Mouse (Mus musculus): ENCODE data around the gene Ccl24. TPM values are rescaled to one million over a fixed set of nuclear protein-coding genes. Genes with fewer than 3 reads are reported as not detected.

The Ccl24 gene
- polyA plus RNA-seq, 1 experiment from 2014 or later = 2.9 TPM

DNA sequence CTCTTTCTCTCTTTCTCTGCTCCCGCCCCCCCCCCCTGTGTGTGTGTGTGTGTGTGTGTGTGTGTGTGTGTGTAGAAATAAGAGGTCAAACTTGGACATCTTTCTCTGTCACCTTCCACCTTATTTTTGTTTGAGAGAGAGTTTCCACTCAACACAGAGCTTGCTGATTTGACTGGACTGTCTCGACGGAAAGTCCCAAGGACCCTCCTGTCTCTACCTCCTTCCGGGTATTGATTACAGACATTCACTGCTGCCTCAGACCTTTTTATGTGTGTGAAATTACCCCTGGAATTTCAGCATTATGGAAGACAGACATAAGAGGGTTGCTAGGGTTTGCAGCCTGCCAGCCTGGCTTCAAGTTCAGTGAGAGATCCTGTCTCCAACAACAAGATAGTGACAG is 16.6 kb downstream of the Ccl24 start:
- Histone ChIP-seq H3K4me3 (ENCODE audit: low read length) (no peak overlapping the region), H3K4me2 (ENCODE audit: low read depth, low read length) (no peak overlapping the region), H3K9me3 (ENCODE audit: control insufficient read depth, low read length) (no peaks in the 10 kb centered on the region), H3K36me3 (ENCODE audit: control insufficient read depth, insufficient read depth, low read length) (no peaks in the 10 kb centered on the region), H3K9ac (ENCODE audit: low read length) (no peak overlapping the region), H3K27ac (ENCODE audit: low read length) (no peak overlapping the region), H3K27me3 (ENCODE audit: control insufficient read depth, insufficient read depth, low read depth, low read length) (no peaks in the 10 kb centered on the region), H3K4me1 (replicated peaks; ENCODE audit: control insufficient read depth, insufficient read depth, low read length) (no peaks in the 10 kb centered on the region)
- no peak for ATAC-seq (ENCODE audit: low read depth)
- WGBS = 87% methylated on average over 3 of the region's 4 CpGs

DNA sequence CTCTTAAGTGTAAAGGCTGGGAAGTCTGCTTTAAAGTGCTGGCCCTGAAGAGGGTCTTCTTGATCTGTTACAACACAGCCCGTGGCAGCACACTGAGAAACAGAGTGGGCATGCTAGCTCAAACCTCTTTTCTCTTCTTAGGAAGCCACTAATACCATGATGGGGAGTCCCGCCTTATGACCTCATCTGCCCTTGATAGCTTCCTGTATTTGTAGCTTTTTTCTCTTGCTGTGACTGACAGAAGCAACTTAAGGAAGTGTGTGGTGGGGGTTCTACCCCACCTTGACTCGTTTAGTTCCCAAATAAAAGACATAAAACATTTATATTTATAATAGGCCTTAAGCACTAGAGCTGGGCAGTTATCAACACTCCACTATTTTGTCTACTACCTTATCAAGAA is 21.3 kb downstream of the Ccl24 start:
- ATAC-seq (ENCODE audit: low read depth) = no peak
- Histone ChIP-seq H3K9ac (ENCODE audit: low read length) (no peak overlapping the region), H3K36me3 (ENCODE audit: control insufficient read depth, insufficient read depth, low read length) (no peaks in the 10 kb centered on the region), H3K4me1 (replicated peaks; ENCODE audit: control insufficient read depth, insufficient read depth, low read length) (no peaks in the 10 kb centered on the region), H3K4me3 (ENCODE audit: low read length) (no peak overlapping the region), H3K4me2 (ENCODE audit: low read depth, low read length) (no peak overlapping the region), H3K9me3 (ENCODE audit: control insufficient read depth, low read length) (no peaks in the 10 kb centered on the region), H3K27ac (ENCODE audit: low read length) (no peak overlapping the region), H3K27me3 (ENCODE audit: control insufficient read depth, insufficient read depth, low read depth, low read length) (no peaks in the 10 kb centered on the region)
- 62% methylated on average over 3 of the region's 3 CpGs for WGBS

- Histone ChIP-seq H3K9ac (ENCODE audit: low read length) (no peak overlapping the region), H3K9me3 (ENCODE audit: control insufficient read depth, low read length) (no peaks in the 10 kb centered on the region), H3K27me3 (ENCODE audit: control insufficient read depth, insufficient read depth, low read depth, low read length) (no peaks in the 10 kb centered on the region), H3K4me3 (ENCODE audit: low read length) (no peak overlapping the region), H3K36me3 (ENCODE audit: control insufficient read depth, insufficient read depth, low read length) (no peaks in the 10 kb centered on the region), H3K27ac (ENCODE audit: low read length) (no peak overlapping the region), H3K4me2 (ENCODE audit: low read depth, low read length) (no peak overlapping the region), H3K4me1 (replicated peaks; ENCODE audit: control insufficient read depth, insufficient read depth, low read length) (peaks cover under 1% of the 10 kb centered on the region)
- ATAC-seq (ENCODE audit: low read depth) = no peak
- 36% methylated on average over 3 of the region's 3 CpGs for whole genome bisulfite sequencing
Observed at GRCm38 (mm10) chr5:135550910-135551309, 21.9 kb downstream of the Ccl24 start.

DNA sequence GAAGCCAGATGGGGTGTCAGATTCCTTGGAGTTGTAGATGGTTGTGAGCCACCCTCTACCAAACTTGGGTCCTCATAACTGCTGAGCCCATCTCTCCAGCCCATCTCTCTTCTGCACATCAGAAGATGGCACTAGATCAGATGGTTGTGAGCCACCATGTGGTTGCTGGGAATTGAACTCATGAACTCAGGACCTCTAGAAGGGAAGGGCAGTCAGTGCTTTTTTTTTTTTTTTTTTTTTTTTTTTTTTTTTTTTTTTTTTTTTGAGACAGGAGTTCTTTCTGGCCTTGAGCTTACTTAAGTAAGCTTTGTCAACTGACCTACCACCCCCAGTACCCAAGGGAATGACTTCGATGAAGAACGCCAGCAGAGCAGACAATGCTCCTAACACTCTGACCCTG is 24.9 kb downstream of the Ccl24 start:
- H3K4me3 ChIP-seq (ENCODE audit: low read length) = no peak overlapping the region
- H3K9ac ChIP-seq (ENCODE audit: low read length) = no peak overlapping the region
- no peak overlapping the region for H3K4me2 ChIP-seq (ENCODE audit: low read depth, low read length)
- peaks cover 13% of the 10 kb centered on the region for H3K4me1 ChIP-seq (replicated peaks; ENCODE audit: control insufficient read depth, insufficient read depth, low read length)
- no peaks in the 10 kb centered on the region for H3K36me3 ChIP-seq (ENCODE audit: control insufficient read depth, insufficient read depth, low read length)
- H3K27me3 ChIP-seq (ENCODE audit: control insufficient read depth, insufficient read depth, low read depth, low read length) = no peaks in the 10 kb centered on the region; the same call in 1 of the 2 replicates
- no peaks in the 10 kb centered on the region for H3K9me3 ChIP-seq (ENCODE audit: control insufficient read depth, low read length)
- WGBS = 81% methylated on average over 2 of the region's 2 CpGs
- no peak for ATAC-seq (ENCODE audit: low read depth)
- no peak overlapping the region for H3K27ac ChIP-seq (ENCODE audit: low read length)

- Histone ChIP-seq H3K9me3 (ENCODE audit: control insufficient read depth, low read length) (no peaks in the 10 kb centered on the region), H3K9ac (ENCODE audit: low read length) (peak within 1 kb of the TSS; percentile 75), H3K27ac (ENCODE audit: low read length) (peak within 1 kb of the TSS; percentile 46), H3K27me3 (ENCODE audit: control insufficient read depth, insufficient read depth, low read depth, low read length) (no peaks in the 10 kb centered on the region; the same call in 1 of the 2 replicates), H3K36me3 (ENCODE audit: control insufficient read depth, insufficient read depth, low read length) (no peaks in the 10 kb centered on the region), H3K4me2 (ENCODE audit: low read depth, low read length) (peak within 1 kb of the TSS; percentile 97), H3K4me1 (replicated peaks; ENCODE audit: control insufficient read depth, insufficient read depth, low read length) (peaks cover 13% of the 10 kb centered on the region), H3K4me3 (ENCODE audit: low read length) (peak within 1 kb of the TSS; percentile 93)
- WGBS = under 1% methylated on average over 46 of the region's 46 CpGs
- ATAC-seq (ENCODE audit: low read depth) = peak; percentile 98
Observed at GRCm38 (mm10) chr5:135544865-135545797, 27.7 kb downstream of the Ccl24 start, which contains the start of gene Hip1. TSS of gene Hip1 (minus strand) at chr5:135545120.

- H3K36me3 ChIP-seq (ENCODE audit: control insufficient read depth, insufficient read depth, low read length) = no peaks in the 10 kb centered on the region
- peak overlapping the region; percentile 30; the same call in 1 of the 2 replicates for H3K27ac ChIP-seq (ENCODE audit: low read length)
- 3% methylated on average over 15 of the region's 15 CpGs for WGBS
- H3K9me3 ChIP-seq (ENCODE audit: control insufficient read depth, low read length) = no peaks in the 10 kb centered on the region
- H3K4me3 ChIP-seq (ENCODE audit: low read length) = peak overlapping the region; percentile 93
- no peaks in the 10 kb centered on the region; the same call in 1 of the 2 replicates for H3K27me3 ChIP-seq (ENCODE audit: control insufficient read depth, insufficient read depth, low read depth, low read length)
- no peak for ATAC-seq (ENCODE audit: low read depth)
- peak overlapping the region; percentile 97 for H3K4me2 ChIP-seq (ENCODE audit: low read depth, low read length)
- peak overlapping the region; percentile 75 for H3K9ac ChIP-seq (ENCODE audit: low read length)
- peaks cover 13% of the 10 kb centered on the region for H3K4me1 ChIP-seq (replicated peaks; ENCODE audit: control insufficient read depth, insufficient read depth, low read length)
Observed at GRCm38 (mm10) chr5:135544032-135544558, 28.8 kb downstream of the Ccl24 start.

GRCm38 (mm10) chr5:135537794-135538214 is 35.0 kb downstream of the Ccl24 start:
- no peak for ATAC-seq (ENCODE audit: low read depth)
- Histone ChIP-seq H3K27me3 (ENCODE audit: control insufficient read depth, insufficient read depth, low read depth, low read length) (no peaks in the 10 kb centered on the region), H3K27ac (ENCODE audit: low read length) (no peak overlapping the region), H3K36me3 (ENCODE audit: control insufficient read depth, insufficient read depth, low read length) (no peaks in the 10 kb centered on the region), H3K4me2 (ENCODE audit: low read depth, low read length) (no peak overlapping the region), H3K4me1 (replicated peaks; ENCODE audit: control insufficient read depth, insufficient read depth, low read length) (peaks cover 7% of the 10 kb centered on the region), H3K9ac (ENCODE audit: low read length) (no peak overlapping the region), H3K4me3 (ENCODE audit: low read length) (no peak overlapping the region), H3K9me3 (ENCODE audit: control insufficient read depth, low read length) (no peaks in the 10 kb centered on the region)
- 66% methylated on average over 10 of the region's 10 CpGs for WGBS

DNA sequence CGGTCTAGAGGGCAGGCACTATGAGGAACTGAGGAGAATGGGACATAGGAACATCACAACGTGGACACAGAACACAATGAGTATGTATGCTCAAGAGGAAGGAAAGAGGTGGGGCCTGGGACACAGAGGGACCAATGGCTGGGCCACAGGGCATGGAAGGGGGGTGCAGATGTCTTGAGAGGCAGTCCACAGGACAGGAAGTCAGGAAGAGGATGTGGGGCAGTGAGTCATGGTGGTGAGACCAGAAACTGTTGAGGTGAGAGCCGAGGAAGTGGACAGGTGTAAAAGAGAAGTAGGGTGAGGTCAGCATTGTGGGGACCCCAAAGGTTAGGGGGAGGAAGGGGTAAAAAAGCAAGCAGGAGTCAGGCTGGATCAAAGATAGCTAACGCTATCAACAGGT is 35.5 kb downstream of the Ccl24 start:
- 59% methylated on average over 4 of the region's 4 CpGs for WGBS
- H3K27ac ChIP-seq (ENCODE audit: low read length) = no peak overlapping the region
- peak; percentile 63 for ATAC-seq (ENCODE audit: low read depth)
- no peak overlapping the region for H3K4me2 ChIP-seq (ENCODE audit: low read depth, low read length)
- H3K36me3 ChIP-seq (ENCODE audit: control insufficient read depth, insufficient read depth, low read length) = no peaks in the 10 kb centered on the region
- peaks cover 9% of the 10 kb centered on the region for H3K4me1 ChIP-seq (replicated peaks; ENCODE audit: control insufficient read depth, insufficient read depth, low read length)
- no peaks in the 10 kb centered on the region for H3K9me3 ChIP-seq (ENCODE audit: control insufficient read depth, low read length)
- no peak overlapping the region for H3K9ac ChIP-seq (ENCODE audit: low read length)
- no peaks in the 10 kb centered on the region for H3K27me3 ChIP-seq (ENCODE audit: control insufficient read depth, insufficient read depth, low read depth, low read length)
- H3K4me3 ChIP-seq (ENCODE audit: low read length) = no peak overlapping the region

DNA sequence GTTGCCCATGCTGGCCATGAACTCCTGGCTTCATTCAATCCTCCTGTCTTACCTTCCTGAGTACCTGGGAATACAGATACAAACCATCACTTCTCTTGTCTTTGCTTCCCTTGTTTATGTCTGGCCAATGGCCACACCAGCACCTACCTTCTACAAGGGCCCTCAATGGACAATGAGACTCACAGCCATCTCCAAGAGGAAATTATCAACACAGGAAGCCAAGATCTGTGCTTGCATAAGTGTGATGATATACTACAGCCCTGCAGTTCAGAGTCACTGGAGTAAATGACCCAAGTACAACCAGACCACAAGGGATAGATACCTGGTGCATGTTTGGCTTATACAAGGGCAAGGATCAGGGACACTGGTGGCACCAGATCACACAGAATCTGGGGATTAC is 37.0 kb downstream of the Ccl24 start:
- Histone ChIP-seq H3K4me1 (replicated peaks; ENCODE audit: control insufficient read depth, insufficient read depth, low read length) (peaks cover 12% of the 10 kb centered on the region), H3K9ac (ENCODE audit: low read length) (no peak overlapping the region), H3K27me3 (ENCODE audit: control insufficient read depth, insufficient read depth, low read depth, low read length) (no peaks in the 10 kb centered on the region), H3K9me3 (ENCODE audit: control insufficient read depth, low read length) (no peaks in the 10 kb centered on the region), H3K4me2 (ENCODE audit: low read depth, low read length) (no peak overlapping the region), H3K4me3 (ENCODE audit: low read length) (no peak overlapping the region), H3K27ac (ENCODE audit: low read length) (no peak overlapping the region), H3K36me3 (ENCODE audit: control insufficient read depth, insufficient read depth, low read length) (no peaks in the 10 kb centered on the region)
- ATAC-seq (ENCODE audit: low read depth) = no peak

Data from lung, embryonic 16.5 days (tissue).